Mouse (Mus musculus) spleen, postnatal 14 days (tissue): Measurements from ENCODE around the gene 4931428F04Rik.
"Not testable (repeated sequence)": the region's sequence is repeated elsewhere in the genome, so short reads cannot be mapped to it uniquely, and the experiment has no call there.

Source experiments
- DNase-seq, 2 experiments: peaks; one replicate each; pipeline ENCODE4 v3.0.0; 2021 to 2022; ENCODE audit warnings: low spot score in 2 of 2

The 4931428F04Rik gene

GRCm38 (mm10) chr8:105307670-105308069 is 18.0 kb upstream of the 4931428F04Rik start:
- no peak for DNase-seq

- DNase-seq: no peak
Measured at GRCm38 (mm10) chr8:105306146-105306691, 16.6 kb upstream of the 4931428F04Rik start.

GRCm38 (mm10) chr8:105305211-105306145 is 15.8 kb upstream of the 4931428F04Rik start, which contains the start of gene Elmo3:
TSS of gene Elmo3 (plus strand) at chr8:105305601.
- DNase-seq: no peak

- no peak for DNase-seq
Measured at GRCm38 (mm10) chr8:105304325-105305210, 14.9 kb upstream of the 4931428F04Rik start.

GRCm38 (mm10) chr8:105303874-105304273 is 14.2 kb upstream of the 4931428F04Rik start:
- no peak for DNase-seq

- DNase-seq: no peak
Measured at GRCm38 (mm10) chr8:105303396-105303795, 13.7 kb upstream of the 4931428F04Rik start.

- DNase-seq: peak; percentile 67 to 72
Measured at GRCm38 (mm10) chr8:105299962-105300361, 10.3 kb upstream of the 4931428F04Rik start.

- no peak for DNase-seq
Measured at GRCm38 (mm10) chr8:105298351-105299252, 8.9 kb upstream of the 4931428F04Rik start.

GRCm38 (mm10) chr8:105297511-105298192 is 8.0 kb upstream of the 4931428F04Rik start, which contains the start of gene E2f4:
TSS of gene E2f4 (plus strand) at chr8:105297663.
- DNase-seq: peak; percentile 83 to 89

GRCm38 (mm10) chr8:105295895-105296573 is 6.4 kb upstream of the 4931428F04Rik start, which contains the start of gene Exoc3l:
TSS of gene Exoc3l (minus strand) at chr8:105296101.
- DNase-seq: no peak

- no peak for DNase-seq
Measured at GRCm38 (mm10) chr8:105295256-105295655, 5.6 kb upstream of the 4931428F04Rik start.

GRCm38 (mm10) chr8:105294776-105295175 is 5.1 kb upstream of the 4931428F04Rik start:
- DNase-seq: no peak

GRCm38 (mm10) chr8:105293405-105293804 is 3.7 kb upstream of the 4931428F04Rik start:
- no peak for DNase-seq

- DNase-seq: no peak
Measured at GRCm38 (mm10) chr8:105292471-105292870, 2.8 kb upstream of the 4931428F04Rik start.

- not testable (repeated sequence) for DNase-seq
Measured at GRCm38 (mm10) chr8:105291802-105292201, 2.1 kb upstream of the 4931428F04Rik start.

- not testable (repeated sequence) for DNase-seq
Measured at GRCm38 (mm10) chr8:105291364-105291763, 1.7 kb upstream of the 4931428F04Rik start.

GRCm38 (mm10) chr8:105290554-105291314 is 1.1 kb upstream of the 4931428F04Rik start:
- peak; percentile 82 to 94 for DNase-seq

- DNase-seq: peak; percentile 84 to 90
Measured at GRCm38 (mm10) chr8:105288958-105289732, 519 bp downstream of the 4931428F04Rik start.
